Mouse (Mus musculus) Patski (cell line): ENCODE data around the gene Supt7l. TPM values are rescaled to one million over a fixed set of nuclear protein-coding genes. Genes with fewer than 3 reads are reported as not detected.

ENCODE experiments used
- ATAC-seq: fragments of 100-300 bp; one replicate; pipeline ENCODE4 v1.8.0; 2021
- CTCF ChIA-PET: fragments of 350-600 bp; sonication (Branson Sonifier 250); formaldehyde crosslinking; loops from one replicate; lab custom pipeline; 2022; ENCODE audit warnings: inconsistent platforms; lab: Charles Lee
- POLR2A ChIA-PET: fragments of 350-600 bp; sonication (Branson Sonifier 250); formaldehyde crosslinking; loops from one replicate; lab custom pipeline; 2022; ENCODE audit warnings: antibody characterized with exemption, inconsistent platforms; lab: Charles Lee
- DNase-seq: peaks from one replicate; pipeline ENCODE4 v3.0.0-alpha.2; 2011; ENCODE audit warnings: low read depth, low spot score
- H3K27me3 ChIP-seq: fragments of 371-371 bp; one replicate; pipeline ENCODE4 v1.5.1; 2021
- CTCF ChIP-seq: fragments of 100-300 bp; IDR thresholded peaks from one replicate; pipeline ENCODE4 v1.5.1; 2021
- in situ Hi-C: fragments of 300-500 bp; cut with MboI; formaldehyde crosslinking; loops from 3 replicates; pipeline ENCODE4 v1.11.1; 2018; ENCODE audit warnings: low pct_unique_long_range_greater_than_20kb, mixed read lengths
- polyA plus RNA-seq: library from polyadenylated mRNA; unstranded; gene quantifications from one replicate; pipeline ENCODE4 v1.2.3, GENCODE M21; 2021

Gene Supt7l
- polyA plus RNA-seq, 1 experiment from 2014 or later, result 25.7 TPM

GRCm38 (mm10) chr5:31467798-31468197 lies 59.8 kb downstream of the Supt7l start:
- CTCF ChIA-PET, result interaction anchor here (7.0 kb wide), 1 partner anchor 12 kb away, joined by 39 read pairs; no protein-coding TSS in a partner anchor
- ATAC-seq (no peak), DNase-seq (no peak)
- H3K27me3 ChIP-seq, result no peaks in the 10 kb centered on the region
- in situ Hi-C loops, result no loop called here
- no peak for TF ChIP-seq CTCF
- POLR2A ChIA-PET, result interaction anchor here (0.6 to 1.1 kb wide), 2 partner anchors 16 to 308 kb away, joined by 3 to 4 read pairs; partner anchors contain the start of gene Zfp512

Other genes with a start within 250 kb of the Supt7l start
- gene Ift172, start 236.7 kb downstream of the Supt7l start, polyA plus RNA-seq, result 57.9 TPM
- 107 TPM for gene Fndc4, start 231.7 kb downstream of the Supt7l start, polyA plus RNA-seq
- 5.9 TPM for gene Gckr, start 230.4 kb downstream of the Supt7l start, polyA plus RNA-seq
- gene Zfp512, start 75.4 kb downstream of the Supt7l start, polyA plus RNA-seq, result 15.8 TPM
- not detected for gene 4930548H24Rik, start 42.1 kb downstream of the Supt7l start, polyA plus RNA-seq
- 37.4 TPM for gene Gpn1, start 33.1 kb downstream of the Supt7l start, polyA plus RNA-seq
- gene Slc4a1ap, start 812 bp downstream of the Supt7l start, polyA plus RNA-seq, result 45.8 TPM
- 243 TPM for gene Mrpl33, start 69.1 kb upstream of the Supt7l start, polyA plus RNA-seq
- 11.3 TPM for gene Rbks, start 169.8 kb upstream of the Supt7l start, polyA plus RNA-seq
- 122 TPM for gene Babam2, start 169.9 kb upstream of the Supt7l start, polyA plus RNA-seq